Mouse (Mus musculus) monocyte, adult 5-6 weeks (primary cell): Measurements from ENCODE around the gene Srd5a2. TPM values are rescaled to one million over a fixed set of nuclear protein-coding genes. Genes with fewer than 3 reads are reported as not detected.
A peak's percentile ranks its signal among the peaks of the same experiment; 100 is the strongest.
"Not testable (repeated sequence)": the region's sequence is repeated elsewhere in the genome, so short reads cannot be mapped to it uniquely, and the experiment has no call there.

Source experiments
- ATAC-seq: fragments of 153-309, 156-312 bp; replicated peaks from 2 replicates; pipeline ENCODE4 v1.8.0; 2017; ENCODE audit warnings: mild to moderate bottlenecking; ENCODE audit not compliant: low TSS enrichment, insufficient number of reproducible peaks, severe bottlenecking, poor library complexity, low FRiP score
- total RNA-seq: library from RNA; stranded (forward); fragments of 200-1000, 200-491, 200-594 nt; gene quantifications from 3 replicates; pipeline ENCODE4 v1.2.3, GENCODE M21; 2017

The Srd5a2 gene
- total RNA-seq: not detected in 3 replicates

DNA sequence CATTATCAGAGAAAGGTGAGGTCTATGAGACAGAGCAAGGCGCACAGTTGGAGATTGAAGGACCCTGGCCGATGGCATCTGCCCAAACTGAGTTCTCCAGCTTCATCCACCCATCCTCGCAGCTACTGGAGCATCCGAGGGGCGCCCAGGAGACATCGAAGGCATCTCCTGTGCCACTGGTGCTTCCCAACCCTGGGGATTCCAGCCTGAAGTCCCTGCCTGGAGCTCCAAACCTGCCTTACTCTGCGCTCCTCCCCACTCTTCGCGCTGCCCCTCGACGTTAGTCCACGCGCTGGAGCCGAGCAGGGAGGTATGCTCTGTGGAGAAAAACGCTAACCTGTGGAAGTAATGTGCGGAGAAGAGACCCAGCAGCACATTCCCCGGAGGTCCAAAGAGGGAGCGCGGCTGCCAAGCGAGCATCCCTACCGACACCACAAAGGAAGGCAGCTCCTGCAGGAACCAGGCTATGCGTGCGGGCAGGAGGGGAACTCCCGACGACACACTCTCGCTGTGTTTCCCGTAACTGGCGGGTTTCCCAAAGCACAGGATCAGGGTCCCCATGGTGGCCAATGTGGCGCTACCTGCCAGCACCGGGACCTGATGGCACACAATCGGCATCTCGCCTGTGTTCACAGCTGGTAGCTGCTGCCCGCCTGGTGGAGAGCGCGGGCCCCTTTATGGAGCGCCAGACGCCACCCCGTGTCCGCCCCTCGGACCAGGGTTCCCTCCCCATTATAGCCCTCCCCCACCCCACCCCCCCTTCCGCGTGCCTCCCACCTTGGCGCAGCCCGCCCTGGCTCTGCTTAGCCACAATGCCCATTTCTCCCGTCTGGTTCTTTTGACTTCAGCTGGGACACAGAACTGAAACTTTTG, at the start of gene Srd5a2:
Srd5a2 (minus strand) TSS at position 707 of the 873 bp plus-strand sequence.
- 0 out of 2 replicates have a peak, but pooled peaks have one; percentile 50 for ATAC-seq

DNA sequence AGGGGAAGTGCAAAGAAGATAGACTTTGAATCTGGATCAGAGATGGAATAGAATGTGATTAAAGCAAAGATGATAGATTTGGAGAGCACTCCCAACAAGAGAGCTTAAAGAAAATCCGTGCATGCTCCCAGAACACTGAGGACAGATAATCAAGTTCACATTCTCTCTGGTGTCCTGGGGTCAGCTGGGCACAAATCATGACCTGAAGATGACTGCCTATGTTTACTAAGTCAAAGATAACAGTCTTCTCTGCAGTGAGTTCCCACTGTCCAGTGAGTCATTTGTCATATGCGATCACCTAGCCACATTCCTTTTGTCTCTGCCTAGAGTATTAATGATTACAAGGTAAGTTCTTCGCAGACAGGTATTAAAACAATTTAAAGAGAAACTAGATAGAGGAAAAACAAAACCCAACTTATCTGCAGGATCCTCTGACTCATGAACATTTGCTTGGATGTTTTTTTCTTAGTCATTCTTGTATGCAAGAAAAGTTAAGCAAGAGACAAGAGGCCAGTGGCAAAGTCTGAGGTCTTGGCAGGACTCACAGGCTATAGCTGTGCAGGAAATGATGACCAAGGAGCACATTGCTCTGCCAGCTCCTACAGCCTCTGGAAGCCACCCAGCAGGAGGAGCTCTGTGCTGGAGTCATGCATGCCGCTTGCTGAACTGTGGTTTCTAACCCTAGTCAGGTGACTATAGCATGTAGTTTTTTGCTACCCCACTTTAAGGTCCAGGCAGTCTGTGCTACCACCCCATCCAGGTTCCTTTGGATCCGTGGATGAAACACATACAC, 41.4 kb upstream of the Srd5a2 start:
- no peak for ATAC-seq

- no peak for ATAC-seq
Observed at GRCm38 (mm10) chr17:74088016-74088415, 40.3 kb upstream of the Srd5a2 start.

DNA sequence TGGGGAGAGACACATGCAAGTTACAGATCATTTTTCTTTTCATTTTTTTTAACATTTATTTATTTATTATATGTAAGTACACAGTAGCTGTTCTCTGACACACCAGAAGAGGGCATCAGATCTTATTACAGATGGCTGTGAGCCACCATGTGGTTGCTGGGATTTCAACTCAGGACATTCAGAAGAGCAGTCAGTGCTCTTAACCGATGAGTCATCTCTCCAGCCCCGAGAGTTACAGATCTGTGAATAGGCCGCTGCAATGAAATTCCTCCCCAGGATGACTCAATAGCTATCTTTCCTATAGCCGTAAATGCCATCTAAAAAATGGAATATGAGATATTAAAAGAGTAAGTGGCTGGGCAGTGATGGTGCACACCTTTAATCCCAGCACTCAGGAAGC, 35.7 kb upstream of the Srd5a2 start:
- no peak for ATAC-seq

- ATAC-seq: no peak
Observed at GRCm38 (mm10) chr17:74080076-74080615, 32.4 kb upstream of the Srd5a2 start.

DNA sequence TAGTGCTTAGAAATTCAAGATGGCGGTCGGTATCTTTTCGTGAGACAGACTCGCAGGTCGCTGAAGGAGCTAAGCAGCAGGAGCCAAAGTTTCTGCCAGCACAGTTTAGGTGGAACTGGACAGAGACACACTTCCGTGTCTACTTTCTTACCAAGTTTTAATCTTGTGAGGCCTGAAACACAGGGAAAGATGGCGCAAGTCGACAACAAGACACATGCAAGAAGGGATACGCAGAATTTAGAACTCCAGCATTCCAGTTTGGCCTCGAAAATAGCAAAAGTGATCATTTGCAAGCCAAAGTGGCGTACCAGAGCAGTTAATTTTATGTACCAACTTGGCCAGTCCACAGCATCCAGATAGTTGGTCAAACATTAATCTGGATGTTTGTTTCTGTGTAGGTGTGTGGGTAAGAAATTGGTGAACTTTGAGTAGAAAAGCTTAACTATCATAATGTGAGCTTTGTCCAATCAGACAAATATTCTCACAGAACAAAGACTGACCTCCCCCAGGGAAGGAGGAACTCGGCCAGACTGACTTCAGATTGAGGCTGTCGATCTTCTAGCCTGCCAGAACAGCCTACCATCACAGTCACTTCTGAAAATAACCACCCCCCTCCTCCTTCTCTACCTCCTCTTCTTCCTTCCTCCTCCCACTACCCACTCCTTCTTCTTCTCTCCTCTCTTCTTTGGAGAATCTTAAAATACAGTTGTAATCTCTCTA, 31.2 kb upstream of the Srd5a2 start:
- ATAC-seq: no peak

GRCm38 (mm10) chr17:74073067-74073466, 25.4 kb upstream of the Srd5a2 start:
- not testable (repeated sequence) for ATAC-seq

DNA sequence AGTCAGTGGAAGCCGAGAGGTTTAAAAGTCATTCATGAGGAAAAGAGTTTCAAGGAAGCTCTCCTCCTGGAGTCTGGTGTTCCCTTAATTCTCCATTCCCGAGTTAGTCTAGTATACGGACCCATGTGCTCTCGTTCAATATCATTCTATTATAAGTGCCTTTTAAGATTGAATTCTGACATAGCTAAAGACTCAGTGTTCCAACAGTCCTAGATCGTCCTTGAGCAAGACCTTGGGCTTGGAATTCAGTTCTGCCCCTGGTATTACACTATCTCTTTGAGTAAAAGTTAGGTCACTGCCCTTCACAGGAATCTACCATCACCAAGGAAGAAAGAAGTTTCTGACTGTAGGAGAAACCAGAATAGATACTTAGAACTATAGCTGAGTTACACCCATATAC, 15.0 kb upstream of the Srd5a2 start:
- not testable (repeated sequence) for ATAC-seq

DNA sequence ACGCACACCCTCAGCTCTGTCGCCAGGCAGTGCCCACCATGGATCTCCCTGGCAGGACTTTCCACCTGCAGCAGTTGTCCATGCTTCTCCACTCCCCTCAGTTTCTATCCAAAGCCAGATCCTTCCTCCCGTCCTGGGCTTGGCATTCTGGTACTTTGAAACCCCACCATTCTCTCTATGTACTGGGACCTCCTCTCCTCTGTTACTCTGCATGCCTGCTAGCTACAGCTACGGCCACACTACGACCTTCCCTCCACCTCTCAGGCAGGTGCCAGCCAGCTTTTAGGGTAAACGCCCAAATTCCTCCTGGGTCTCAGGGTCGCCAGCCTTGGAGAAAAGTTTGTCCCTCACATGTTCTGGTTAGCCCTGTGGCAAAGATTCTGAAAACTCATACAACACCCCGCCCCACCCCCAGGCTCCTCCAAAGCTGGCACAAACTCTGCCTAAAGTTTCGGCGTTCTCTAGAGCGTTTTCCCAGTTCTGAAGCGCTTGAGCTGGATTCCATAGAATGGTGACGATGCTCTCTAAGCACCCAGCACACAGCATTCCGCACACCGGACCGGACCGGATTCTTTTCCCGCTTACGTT, 607 bp upstream of the Srd5a2 start:
- no peak for ATAC-seq

DNA sequence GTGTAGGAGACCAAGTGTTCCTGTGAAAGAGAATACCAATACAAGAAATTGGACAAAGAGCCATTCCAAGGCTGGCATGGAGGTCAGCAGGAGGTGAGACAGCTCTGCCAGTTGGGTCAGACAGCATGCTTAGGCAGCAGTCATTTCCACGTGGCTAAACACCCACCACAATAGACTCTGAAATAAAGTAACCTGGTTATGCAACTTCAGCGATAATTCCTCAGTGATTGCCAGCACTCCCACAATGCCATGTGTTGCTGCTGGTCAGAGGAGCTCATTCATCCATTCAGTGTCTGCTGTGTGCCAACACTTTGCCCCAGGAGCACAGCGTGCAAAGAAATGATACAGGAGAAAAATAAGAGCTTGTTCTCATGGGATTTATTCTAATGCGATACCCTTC, 4.0 kb downstream of the Srd5a2 start:
- no peak for ATAC-seq

DNA sequence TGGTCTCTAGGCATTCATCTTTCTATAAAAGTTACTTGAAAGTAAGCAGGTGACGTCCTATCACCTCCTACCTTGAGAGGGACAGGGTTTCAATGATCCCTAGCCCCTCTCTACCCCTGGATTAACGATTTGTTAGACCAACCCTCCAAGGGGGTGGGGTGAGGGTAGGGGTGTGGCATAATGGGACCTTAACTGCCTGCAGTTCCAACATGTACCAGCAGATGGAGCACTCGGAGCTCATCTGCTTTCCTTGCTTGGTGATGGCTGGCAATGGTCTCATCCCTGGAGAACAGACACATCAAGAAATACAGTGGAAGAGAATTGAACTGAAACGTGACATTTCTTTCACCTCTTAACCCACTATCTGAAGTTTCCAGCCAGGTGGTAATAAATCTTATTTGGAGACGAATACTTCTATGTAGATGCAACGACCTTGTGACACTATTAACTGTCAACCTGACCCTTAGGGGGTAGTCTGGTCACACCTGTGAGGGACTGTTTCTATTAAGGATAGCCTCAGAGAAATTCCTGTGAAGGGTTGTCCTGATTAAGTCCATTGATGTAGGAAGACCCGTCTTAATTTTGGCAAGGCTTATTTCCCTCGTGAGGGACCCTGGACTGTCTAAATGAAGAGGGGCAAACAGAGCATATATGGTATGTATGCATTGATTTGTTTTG, 27.1 kb downstream of the Srd5a2 start:
- ATAC-seq: peak; percentile 84

- peak; percentile 8; the same call in 1 of the 2 replicates for ATAC-seq
Observed at GRCm38 (mm10) chr17:74018281-74018680, 29.4 kb downstream of the Srd5a2 start.

DNA sequence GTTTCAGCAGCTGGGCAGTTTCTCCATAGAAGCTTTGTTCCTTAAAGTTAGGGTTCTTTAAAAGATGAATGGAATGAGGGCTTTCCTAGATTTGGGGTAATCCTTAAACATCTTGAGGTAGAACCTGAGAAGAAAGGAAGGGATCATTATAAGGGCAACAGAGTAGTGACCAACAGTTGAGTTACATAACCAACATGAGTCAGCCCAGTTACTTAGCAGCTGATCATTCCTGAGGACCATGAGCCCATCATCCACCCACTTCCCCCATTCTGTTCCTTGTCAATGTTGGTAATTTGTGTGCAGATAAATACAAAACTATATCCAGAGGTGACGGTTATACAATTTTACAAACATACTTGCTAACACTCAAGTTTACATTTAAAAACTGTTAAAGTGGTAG, 30.1 kb downstream of the Srd5a2 start:
- no peak for ATAC-seq

- ATAC-seq: no peak
Observed at GRCm38 (mm10) chr17:74015128-74015527, 32.6 kb downstream of the Srd5a2 start.

DNA sequence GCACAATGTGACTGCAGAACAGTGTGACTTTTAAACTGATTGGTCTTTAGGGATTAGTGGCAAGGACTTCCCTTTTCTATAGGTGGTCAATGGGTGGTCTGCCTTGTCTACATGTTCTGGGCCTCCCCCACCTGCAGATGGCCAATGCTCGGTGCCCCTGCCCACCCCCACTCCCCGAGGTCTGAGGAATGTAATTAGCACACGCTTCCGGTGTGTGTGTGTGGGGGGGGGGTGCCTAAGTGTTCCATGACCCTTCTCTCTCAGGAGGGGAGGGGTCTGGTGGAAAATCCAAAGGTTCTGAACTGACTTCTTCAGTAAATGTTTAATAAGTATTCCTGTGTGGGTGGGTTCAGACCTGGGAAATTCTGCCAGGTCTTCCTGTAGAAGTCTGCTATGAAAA, 39.0 kb downstream of the Srd5a2 start:
- ATAC-seq: no peak

DNA sequence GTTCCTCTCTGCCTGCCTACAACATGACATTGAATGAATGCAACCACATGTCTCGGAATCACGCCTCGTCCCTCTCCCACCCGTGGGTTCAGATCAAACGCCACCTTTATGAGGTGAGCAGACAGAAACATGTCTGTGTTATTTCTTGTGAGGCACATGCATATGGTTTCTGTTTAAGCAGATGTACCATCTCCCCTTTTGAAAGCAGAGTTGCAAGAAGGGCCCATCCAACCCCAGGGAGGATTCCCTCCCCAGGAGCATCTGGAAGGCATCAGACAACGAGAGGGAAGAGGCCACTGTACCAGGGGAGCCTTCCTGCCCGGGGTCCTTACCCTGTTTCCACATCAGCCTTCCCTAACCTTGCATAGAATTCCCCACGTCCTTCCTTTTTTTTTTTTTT, 40.7 kb downstream of the Srd5a2 start:
- ATAC-seq: no peak

- no peak for ATAC-seq
Observed at GRCm38 (mm10) chr17:74002396-74002795, 45.3 kb downstream of the Srd5a2 start.
